Mouse (Mus musculus) CD4-positive, CD25-positive, alpha-beta regulatory T cell, adult 2 months (primary cell): ENCODE results near the gene Atp5j.
A peak's percentile ranks its signal among the peaks of the same experiment; 100 is the strongest.

Experiments used
- DNase-seq: peaks from one replicate; pipeline ENCODE4 v3.0.0-alpha.2; 2012; ENCODE audit warnings: low read depth, low spot score

Gene Atp5j

DNA sequence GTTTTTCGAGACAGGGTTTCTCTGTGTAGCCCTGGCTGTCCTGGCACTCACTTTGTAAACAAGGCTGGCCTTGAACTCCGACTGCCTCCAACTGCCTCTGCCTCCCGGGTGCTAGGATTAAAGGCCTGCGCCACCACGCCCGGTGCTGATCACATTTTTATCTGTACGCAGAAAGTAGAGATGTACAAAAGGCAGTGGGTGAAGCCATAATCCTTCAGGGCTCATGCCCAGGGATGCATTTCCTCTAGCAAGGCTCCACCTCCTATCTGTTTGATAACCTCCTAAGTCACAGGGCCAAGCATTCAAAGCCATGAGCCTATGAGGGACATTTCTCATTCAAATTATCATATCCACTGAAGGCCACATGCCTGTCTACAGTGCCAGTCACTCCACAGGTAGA lies 27.6 kb downstream of the Atp5j start:
- DNase-seq: no peak

GRCm38 (mm10) chr16:84806175-84806574 lies 29.2 kb downstream of the Atp5j start:
- no peak for DNase-seq

GRCm38 (mm10) chr16:84804866-84805265 lies 30.6 kb downstream of the Atp5j start:
- DNase-seq: no peak

- no peak for DNase-seq
Observed at GRCm38 (mm10) chr16:84802217-84802616, 33.2 kb downstream of the Atp5j start.

DNA sequence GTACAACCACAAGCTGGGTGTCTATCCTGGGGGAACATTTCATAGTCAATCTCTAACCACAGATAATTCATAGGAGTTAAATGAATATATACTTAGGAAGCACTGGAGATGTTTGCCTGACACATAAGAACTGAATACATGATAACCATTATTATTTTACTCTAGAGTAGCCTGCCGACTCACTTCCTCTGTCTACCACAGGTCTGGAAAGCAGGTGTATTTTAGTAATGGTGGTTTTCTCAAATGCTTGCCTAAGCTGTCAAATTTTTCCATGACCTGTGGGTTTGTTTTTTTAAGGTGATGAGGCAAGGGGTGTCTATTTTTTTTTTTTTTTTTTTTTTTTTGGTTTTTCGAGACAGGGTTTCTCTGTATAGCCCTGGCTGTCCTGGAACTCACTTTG lies 35.4 kb downstream of the Atp5j start:
- peak; percentile 11 for DNase-seq

DNA sequence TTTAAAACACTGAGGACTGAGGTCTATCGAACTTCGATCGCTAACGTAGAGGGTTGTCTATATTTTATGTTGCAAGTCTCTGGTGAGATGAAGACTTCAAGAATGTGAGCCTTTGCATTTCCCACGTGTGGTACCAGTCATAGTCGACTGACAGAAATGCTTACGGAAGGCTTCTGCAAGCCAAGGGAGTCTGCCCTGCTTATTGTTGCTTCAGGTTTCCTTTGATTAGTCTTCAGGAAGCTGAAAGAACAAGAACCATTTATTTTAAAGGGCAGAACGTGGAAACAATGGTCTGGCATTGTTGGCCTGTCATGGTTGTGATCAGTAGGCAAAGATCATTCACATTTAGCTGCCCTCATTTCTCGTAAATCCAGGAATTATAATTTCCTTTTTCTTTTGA lies 38.7 kb downstream of the Atp5j start:
- DNase-seq: no peak

- peak; percentile 5 for DNase-seq
Observed at GRCm38 (mm10) chr16:84795337-84795736, 40.1 kb downstream of the Atp5j start.

DNA sequence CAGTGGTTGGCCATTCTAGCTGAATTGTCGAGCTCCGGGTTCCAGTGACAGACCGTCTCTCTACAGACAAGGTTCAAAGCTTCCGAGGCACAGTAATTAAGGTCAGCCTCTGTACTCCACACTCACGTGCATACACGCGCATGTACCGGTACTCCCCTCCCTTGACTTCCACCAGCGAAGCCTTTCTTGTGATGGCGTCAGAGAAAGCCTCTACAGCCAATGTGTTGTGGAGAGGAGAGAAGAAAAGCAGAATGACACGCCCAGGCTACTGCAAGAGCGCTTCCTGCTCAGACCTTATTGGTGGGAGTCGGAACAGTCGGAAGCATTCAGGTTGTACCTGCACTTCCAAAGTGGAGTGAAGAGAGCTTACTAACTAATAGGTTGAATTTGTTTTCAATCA lies 42.0 kb downstream of the Atp5j start:
- no peak for DNase-seq

- DNase-seq: no peak
Observed at GRCm38 (mm10) chr16:84790595-84791165, 44.7 kb downstream of the Atp5j start.

DNA sequence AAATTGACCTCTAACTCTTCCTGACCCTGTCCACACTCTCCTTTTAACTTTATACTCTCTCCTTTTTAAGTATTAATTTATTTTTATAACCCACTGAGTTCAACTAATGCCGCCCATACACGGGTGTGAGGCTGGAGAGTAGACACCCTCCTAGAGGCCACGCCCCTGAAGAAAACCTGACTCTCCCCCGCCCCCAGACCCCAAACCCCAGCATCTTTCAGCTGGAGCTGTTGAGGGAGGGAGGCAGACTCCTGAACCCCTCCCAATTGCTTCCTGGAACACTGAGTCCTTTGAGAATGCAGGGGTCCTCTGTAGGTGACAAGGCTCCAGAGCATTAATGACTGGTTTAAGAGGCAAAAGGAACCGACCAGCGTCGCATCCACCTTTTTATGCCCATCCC lies 50.5 kb downstream of the Atp5j start:
- no peak for DNase-seq

DNA sequence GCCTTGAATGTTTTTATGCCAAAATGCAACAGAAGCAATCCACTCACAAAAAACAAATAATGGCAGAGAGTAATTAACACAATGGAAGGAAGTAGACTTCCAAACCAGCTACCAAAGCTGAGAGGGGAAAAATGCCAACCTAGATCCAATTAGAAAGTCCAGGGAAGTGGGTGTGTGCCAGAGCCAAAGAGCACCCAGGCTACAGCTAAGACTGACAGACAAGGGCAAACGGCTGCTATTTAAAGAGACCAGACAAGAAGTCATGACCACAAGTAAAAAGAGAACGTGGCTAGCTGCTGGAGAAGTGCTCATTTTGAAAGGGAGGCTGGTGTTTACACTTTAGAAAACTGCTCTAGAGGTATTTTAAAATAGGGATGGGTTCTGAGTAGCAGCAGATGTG lies 52.1 kb downstream of the Atp5j start:
- DNase-seq: no peak

DNA sequence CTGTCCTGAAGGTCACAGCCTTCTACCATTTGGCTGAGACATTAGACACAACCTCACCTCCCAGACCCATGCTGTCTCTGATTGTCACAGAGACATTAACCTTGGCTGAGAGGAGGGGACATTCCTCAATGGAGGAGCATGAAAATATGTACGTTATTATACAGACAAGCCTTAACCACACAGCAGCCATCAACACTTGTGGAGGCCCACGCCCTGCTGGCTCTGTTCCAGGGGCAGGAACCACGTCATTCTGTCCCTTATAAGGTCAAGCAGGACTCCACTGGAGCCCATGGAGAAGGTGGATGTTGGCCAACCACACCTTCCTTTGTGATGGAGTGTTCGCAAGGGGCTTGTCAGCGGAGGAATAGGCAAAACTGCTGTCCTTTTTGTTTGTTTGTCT lies 55.7 kb downstream of the Atp5j start:
- DNase-seq: no peak

DNA sequence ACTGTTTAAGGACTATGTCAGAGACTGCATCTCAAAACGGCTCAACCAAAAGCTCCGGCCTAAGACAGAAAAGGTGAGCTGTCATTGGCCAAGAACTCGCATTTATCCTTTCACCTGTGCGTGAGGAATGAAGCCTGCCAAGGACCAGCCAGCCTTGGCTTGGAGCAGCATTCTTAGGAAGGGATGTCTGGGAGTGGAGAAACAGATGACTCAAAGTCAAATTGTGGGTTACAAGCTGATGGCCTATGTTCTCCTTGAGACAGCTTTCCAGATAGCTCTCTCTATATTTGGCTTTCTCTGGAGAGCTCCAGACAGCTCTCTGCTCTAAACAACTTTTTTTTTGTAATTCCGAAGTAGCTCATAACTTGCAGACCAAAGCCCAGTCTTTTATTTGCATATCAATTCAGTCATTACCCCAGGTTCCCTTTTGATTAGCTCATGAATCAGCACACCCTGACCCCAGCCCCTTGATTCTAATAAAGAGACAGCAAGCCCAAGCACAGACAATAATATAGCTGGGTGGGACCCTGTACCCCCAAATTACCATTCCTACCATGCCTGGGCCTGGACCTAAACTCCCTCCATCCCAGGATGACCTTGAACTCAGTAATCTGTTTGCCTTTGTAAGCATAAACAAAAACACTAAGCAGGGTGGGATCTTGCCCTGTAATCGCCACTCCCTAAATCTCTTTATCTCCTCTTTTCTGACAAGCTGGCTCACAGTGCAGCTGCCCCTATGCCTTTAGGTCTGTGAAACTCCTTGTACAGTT lies 56.4 kb downstream of the Atp5j start:
- no peak for DNase-seq

GRCm38 (mm10) chr16:84778431-84778830 lies 57.0 kb downstream of the Atp5j start:
- no peak for DNase-seq
